Mouse (Mus musculus): ENCODE results near the gene Idh3g.
A peak's percentile ranks its signal among the peaks of the same experiment; 100 is the strongest.
"Not testable (repeated sequence)": the region's sequence is repeated elsewhere in the genome, so short reads cannot be mapped to it uniquely, and the experiment has no call there.

The Idh3g gene

GRCm38 (mm10) chrX:73756334-73757140 is 30.2 kb downstream of the Idh3g start, which contains the start of gene Plxnb3:
Gene Plxnb3 (plus strand): TSS chrX:73757090.
- no peak for DNase-seq

- DNase-seq: no peak
These were observed 37.7 kb downstream of the Idh3g start for GRCm38 (mm10) chrX:73748977-73749376.

GRCm38 (mm10) chrX:73744774-73745481 is 41.8 kb downstream of the Idh3g start:
- DNase-seq: no peak

GRCm38 (mm10) chrX:73739841-73740240 is 46.9 kb downstream of the Idh3g start:
- not testable (repeated sequence) for DNase-seq

GRCm38 (mm10) chrX:73739151-73739550 is 47.5 kb downstream of the Idh3g start:
- DNase-seq: no peak

GRCm38 (mm10) chrX:73738155-73738554 is 48.5 kb downstream of the Idh3g start:
- DNase-seq: peak; percentile 6

- DNase-seq: no peak
These were observed 55.8 kb downstream of the Idh3g start for GRCm38 (mm10) chrX:73730908-73731307.

Measured in lung, postnatal 10 days (tissue).